Mouse (Mus musculus) forebrain, embryonic 16.5 days (tissue): ENCODE results near the gene Slc6a18. TPM values are rescaled to one million over a fixed set of nuclear protein-coding genes. Genes with fewer than 3 reads are reported as not detected.
A peak's percentile ranks its signal among the peaks of the same experiment; 100 is the strongest.

Experiments used
- ATAC-seq: fragments of 200-750 bp; cut with Nextera tagmentation; 2 replicates; pipeline ENCODE4 v1.8.0; 2017; ENCODE audit warnings: mild to moderate bottlenecking, moderate library complexity
- H3K27ac ChIP-seq: fragments of 300-500 bp; sonication (generic); 2 replicates; pipeline ENCODE4 v1.5.1; 2014; ENCODE audit warnings: low read length, control low read depth
- H3K27me3 ChIP-seq: fragments of 300-500 bp; sonication (generic); replicated peaks from 2 replicates; pipeline ENCODE4 v1.6.1; 2014; ENCODE audit warnings: low read length; ENCODE audit not compliant: control insufficient read depth, insufficient read depth
- H3K36me3 ChIP-seq: fragments of 300-500 bp; sonication (generic); 2 replicates; pipeline ENCODE4 v1.6.1; 2014; ENCODE audit not compliant: control insufficient read depth, insufficient read depth
- H3K4me1 ChIP-seq: fragments of 300-500 bp; sonication (generic); replicated peaks from 2 replicates; pipeline ENCODE4 v1.6.1; 2014; ENCODE audit warnings: low read length; ENCODE audit not compliant: control insufficient read depth, insufficient read depth
- H3K4me2 ChIP-seq: fragments of 300-500 bp; sonication (generic); 2 replicates; pipeline ENCODE4 v1.6.1; 2014; ENCODE audit warnings: mild to moderate bottlenecking, low read length, control low read depth
- H3K4me3 ChIP-seq: fragments of 300-500 bp; sonication (generic); replicated peaks from 2 replicates; pipeline ENCODE4 v1.5.1; 2014; ENCODE audit warnings: mild to moderate bottlenecking, low read length, control low read depth
- H3K9ac ChIP-seq: fragments of 300-500 bp; sonication (generic); replicated peaks from 2 replicates; pipeline ENCODE4 v1.6.1; 2014; ENCODE audit warnings: low read depth, low read length, control low read depth
- H3K9me3 ChIP-seq: fragments of 300-500 bp; sonication (generic); 2 replicates; pipeline ENCODE4 v1.6.1; 2016; ENCODE audit warnings: low read length; ENCODE audit not compliant: control insufficient read depth
- whole genome bisulfite sequencing: fragments of 180-500 bp; shearing (Covaris S2); extraction: QIAGEN DNeasy Blood & Tissue Kit; methylation state at CpG from one replicate; pipeline ENCODE4 v1.1.7; 2014; 5-methylcytosine and 5-hydroxymethylcytosine counted together
- polyA plus RNA-seq: library from polyadenylated mRNA; unstranded; fragments of >200 nt; fragmentation: Nextera tagmentation; extraction: Ambion mirVana; gene quantifications from 2 replicates; pipeline ENCODE4 v1.2.1, GENCODE M21; 2015

Gene Slc6a18
- not detected in 2 replicates for polyA plus RNA-seq

DNA sequence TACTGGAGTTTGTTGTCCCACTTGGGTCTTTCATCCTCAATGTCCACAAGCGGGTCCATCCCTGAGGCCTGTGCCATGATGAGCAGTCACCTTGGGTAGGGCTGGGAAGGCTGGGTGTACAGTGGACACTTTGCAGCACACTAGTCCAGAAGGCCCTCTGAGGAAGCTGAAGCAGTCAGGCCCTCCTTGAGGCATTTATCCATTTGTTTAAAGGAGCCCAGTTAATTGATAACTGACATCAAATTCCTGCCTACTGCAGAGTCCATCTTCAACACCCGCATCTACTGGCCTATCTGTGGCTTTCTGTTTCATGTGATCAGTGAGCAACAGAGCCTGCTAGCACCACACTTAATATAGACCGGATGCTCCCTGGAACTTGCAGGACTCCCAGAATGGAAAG is at the start of gene Slc6a18:
Slc6a18 (minus strand) TSS at position 171 of the 400 bp plus-strand sequence.
- no peak within 1 kb of the TSS for H3K27ac ChIP-seq
- H3K36me3 ChIP-seq = no peaks in the 10 kb centered on the region
- ATAC-seq = no peak
- H3K9me3 ChIP-seq = no peaks in the 10 kb centered on the region
- H3K4me3 ChIP-seq = no peak within 1 kb of the TSS
- WGBS = 89% methylated on average over 3 of the region's 3 CpGs
- H3K27me3 ChIP-seq = no peaks in the 10 kb centered on the region
- H3K4me1 ChIP-seq = no peaks in the 10 kb centered on the region
- no peak within 1 kb of the TSS for H3K9ac ChIP-seq
- H3K4me2 ChIP-seq = no peak within 1 kb of the TSS

GRCm38 (mm10) chr13:73725315-73725714 is 47.5 kb upstream of the Slc6a18 start:
- Histone ChIP-seq H3K4me1 (no peaks in the 10 kb centered on the region), H3K4me3 (no peak overlapping the region), H3K9ac (no peak overlapping the region), H3K27me3 (no peaks in the 10 kb centered on the region), H3K36me3 (no peaks in the 10 kb centered on the region), H3K27ac (no peak overlapping the region), H3K4me2 (no peak overlapping the region), H3K9me3 (no peaks in the 10 kb centered on the region)
- ATAC-seq = no peak
- 81% methylated on average over 5 of the region's 5 CpGs for WGBS

DNA sequence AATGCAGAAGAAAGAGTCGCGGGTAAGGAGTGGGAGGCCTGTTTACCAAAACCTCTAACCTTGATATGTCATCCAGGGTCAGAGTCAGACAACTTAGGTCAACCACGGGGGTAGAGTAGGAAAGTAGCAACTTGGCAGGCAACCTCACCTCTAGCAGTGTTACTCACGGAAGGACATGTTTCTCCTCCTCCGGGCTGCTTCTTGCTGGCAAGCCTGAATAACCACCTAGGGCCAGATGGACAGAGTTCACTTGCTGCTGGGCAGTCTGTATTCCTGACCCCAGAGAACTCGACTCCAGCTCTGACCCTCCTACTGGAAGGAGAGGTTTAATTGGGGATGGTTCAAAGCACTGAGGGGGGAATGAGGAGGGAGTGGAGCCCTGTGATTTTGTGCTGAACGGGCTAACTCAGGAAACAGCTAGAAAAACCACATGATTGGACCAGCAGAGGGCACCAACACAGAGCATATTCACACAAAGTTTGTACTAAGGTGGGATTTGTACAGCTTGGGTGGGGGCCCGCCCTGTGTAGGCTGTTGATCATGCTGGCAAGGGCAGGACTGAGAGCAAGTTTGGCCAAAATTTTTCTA is 45.4 kb upstream of the Slc6a18 start:
- Histone ChIP-seq H3K4me3 (no peak overlapping the region), H3K27me3 (no peaks in the 10 kb centered on the region), H3K4me1 (no peaks in the 10 kb centered on the region), H3K27ac (no peak overlapping the region), H3K9me3 (no peaks in the 10 kb centered on the region), H3K36me3 (no peaks in the 10 kb centered on the region), H3K4me2 (no peak overlapping the region), H3K9ac (no peak overlapping the region)
- ATAC-seq = peak; percentile 47; the same call in 1 of the 2 replicates
- WGBS = 40% methylated on average over 8 of the region's 8 CpGs

DNA sequence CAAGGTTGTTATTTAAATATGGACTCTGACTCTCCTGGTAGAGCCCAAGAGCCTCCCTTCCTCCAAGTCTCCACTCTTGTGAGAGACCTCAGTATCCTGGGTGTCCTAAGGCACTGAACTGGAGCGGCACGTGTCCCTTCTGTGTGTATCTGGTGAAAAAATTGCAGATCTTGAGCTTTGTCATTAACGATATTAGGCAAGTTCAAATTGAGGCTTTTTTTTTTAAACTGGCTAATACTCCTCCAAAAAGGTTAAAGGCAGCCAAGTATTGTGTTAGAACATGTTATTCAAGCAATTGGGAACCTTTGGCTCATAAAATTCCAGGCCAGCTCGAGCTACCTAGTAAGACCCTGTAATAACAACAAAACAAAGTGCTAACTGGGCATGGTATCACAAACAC is 42.4 kb upstream of the Slc6a18 start:
- no peaks in the 10 kb centered on the region for H3K9me3 ChIP-seq
- no peaks in the 10 kb centered on the region for H3K36me3 ChIP-seq
- no peak overlapping the region for H3K4me3 ChIP-seq
- H3K4me2 ChIP-seq = no peak overlapping the region
- H3K27me3 ChIP-seq = no peaks in the 10 kb centered on the region
- H3K4me1 ChIP-seq = no peaks in the 10 kb centered on the region
- no peak for ATAC-seq
- H3K9ac ChIP-seq = no peak overlapping the region
- WGBS = 83% methylated on average over 4 of the region's 4 CpGs
- H3K27ac ChIP-seq = no peak overlapping the region

DNA sequence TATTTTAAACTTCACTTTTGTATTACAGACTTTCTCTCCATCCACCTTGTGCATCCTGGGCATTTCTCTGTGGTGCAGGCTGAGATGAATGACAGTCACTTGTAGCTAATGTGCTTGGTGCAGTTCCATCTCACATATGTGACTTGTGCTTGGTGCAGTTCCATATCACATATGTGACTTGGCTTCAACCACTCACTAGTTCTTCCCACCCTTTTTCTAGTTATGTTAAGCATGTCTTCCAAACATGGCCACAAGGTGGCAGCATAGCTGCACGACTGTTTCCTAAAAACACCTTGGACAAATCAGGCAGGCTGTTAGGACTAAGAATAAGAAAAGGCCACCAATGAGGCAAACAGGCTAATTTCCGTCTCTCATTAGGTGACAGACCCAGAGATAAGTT is 40.4 kb upstream of the Slc6a18 start:
- 0% methylated on average over 2 of the region's 2 CpGs for WGBS

DNA sequence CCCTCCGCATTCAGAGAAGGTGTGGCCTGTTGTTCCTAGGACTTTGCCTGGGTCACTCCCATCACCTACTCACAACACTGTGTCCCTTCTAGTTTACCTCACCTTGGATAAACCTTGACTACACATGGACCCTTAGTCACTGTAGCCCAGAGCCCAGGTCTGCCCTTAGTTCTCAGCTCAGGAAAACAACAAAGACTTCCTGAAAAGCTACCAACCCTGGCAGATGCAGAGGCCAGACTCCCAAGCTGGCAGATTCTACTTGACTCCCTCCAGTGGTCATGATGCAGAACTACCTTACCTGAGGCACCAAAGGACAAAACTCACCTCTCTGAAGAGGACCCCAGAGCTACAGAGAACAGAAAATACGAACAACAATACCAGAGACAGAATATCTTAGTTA is 36.2 kb upstream of the Slc6a18 start:
- H3K4me3 ChIP-seq = no peak overlapping the region
- no peak overlapping the region for H3K27ac ChIP-seq
- no peaks in the 10 kb centered on the region for H3K4me1 ChIP-seq
- H3K9me3 ChIP-seq = no peaks in the 10 kb centered on the region
- no peak overlapping the region for H3K9ac ChIP-seq
- H3K27me3 ChIP-seq = no peaks in the 10 kb centered on the region
- no peaks in the 10 kb centered on the region for H3K36me3 ChIP-seq
- H3K4me2 ChIP-seq = no peak overlapping the region
- ATAC-seq = no peak
- 63% methylated on average over 2 of the region's 2 CpGs for WGBS

More for the DNA sequence above, 40.4 kb upstream of the Slc6a18 start:
- no peaks in the 10 kb centered on the region for H3K4me1 ChIP-seq
- H3K27me3 ChIP-seq = no peaks in the 10 kb centered on the region
- no peaks in the 10 kb centered on the region for H3K9me3 ChIP-seq
- peak; percentile 92 for ATAC-seq
- no peak overlapping the region for H3K27ac ChIP-seq
- H3K4me3 ChIP-seq = no peak overlapping the region
- no peaks in the 10 kb centered on the region for H3K36me3 ChIP-seq
- no peak overlapping the region for H3K9ac ChIP-seq
- H3K4me2 ChIP-seq = no peak overlapping the region

DNA sequence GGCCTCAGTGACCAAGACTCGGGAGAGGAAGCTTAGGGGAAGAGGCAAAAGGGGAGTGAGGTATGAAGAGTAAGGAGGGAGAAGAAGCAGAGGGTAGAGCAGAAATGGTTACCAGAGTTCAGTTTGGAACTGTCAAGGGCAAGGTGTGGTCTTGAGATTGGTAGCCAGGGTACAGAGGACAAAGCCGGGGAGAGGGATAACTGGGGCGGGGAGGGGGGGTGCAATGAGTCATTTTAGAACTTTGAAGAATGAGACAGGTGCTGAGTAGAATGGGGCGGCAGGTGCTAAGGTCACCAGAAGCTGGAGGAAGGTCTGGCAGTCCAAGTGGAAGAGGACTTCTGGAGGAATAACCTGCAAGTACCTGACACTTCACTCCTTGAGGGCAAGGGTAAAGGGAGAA is 35.4 kb upstream of the Slc6a18 start:
- ATAC-seq = no peak
- Histone ChIP-seq H3K4me2 (no peak overlapping the region), H3K9me3 (no peaks in the 10 kb centered on the region), H3K36me3 (no peaks in the 10 kb centered on the region), H3K27ac (no peak overlapping the region), H3K27me3 (no peaks in the 10 kb centered on the region), H3K9ac (no peak overlapping the region), H3K4me1 (no peaks in the 10 kb centered on the region), H3K4me3 (no peak overlapping the region)
- WGBS = 82% methylated on average over 4 of the region's 4 CpGs

DNA sequence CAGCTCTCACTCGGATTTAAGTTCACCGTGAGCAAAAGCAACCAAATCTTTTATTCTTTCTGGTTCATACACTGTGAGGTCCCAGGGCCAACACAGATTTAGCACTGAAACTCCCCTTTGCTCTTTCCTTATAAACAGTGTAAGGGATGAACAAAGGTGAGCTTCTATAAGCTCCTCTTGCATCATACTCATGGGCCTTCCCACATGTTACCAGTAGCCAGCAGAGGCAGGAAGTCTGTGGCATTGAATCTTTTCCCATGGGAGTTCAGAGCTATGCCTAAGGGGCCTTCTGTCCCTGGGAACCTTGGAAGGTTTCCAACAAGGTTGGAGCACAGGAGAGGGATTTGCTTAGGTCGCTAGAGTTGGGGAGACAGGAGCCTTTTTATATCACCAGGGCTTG is 34.4 kb upstream of the Slc6a18 start:
- Histone ChIP-seq H3K27ac (no peak overlapping the region), H3K4me3 (no peak overlapping the region), H3K27me3 (no peaks in the 10 kb centered on the region), H3K4me2 (no peak overlapping the region), H3K9ac (no peak overlapping the region), H3K4me1 (no peaks in the 10 kb centered on the region), H3K9me3 (no peaks in the 10 kb centered on the region), H3K36me3 (no peaks in the 10 kb centered on the region)
- 66% methylated on average over 3 of the region's 3 CpGs for WGBS
- no peak for ATAC-seq

DNA sequence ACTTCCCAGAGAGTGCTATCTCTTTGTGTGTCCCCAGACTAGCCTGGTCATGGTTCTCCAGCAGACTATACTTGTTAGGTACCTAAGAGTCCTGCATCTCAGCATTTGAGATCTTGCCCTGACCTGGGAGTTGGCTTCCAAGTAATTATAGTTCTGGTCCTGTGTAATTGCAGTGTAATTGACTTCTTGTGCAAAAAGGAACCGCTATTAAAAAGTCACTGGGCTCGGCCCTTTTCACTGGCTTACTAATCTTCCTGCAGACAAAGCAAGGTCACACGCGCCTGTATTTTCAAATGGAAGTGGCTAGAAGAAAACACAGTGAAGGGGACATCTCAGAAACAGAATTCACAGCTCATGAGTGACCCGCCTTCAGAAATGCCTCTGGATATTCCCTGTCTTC is 34.0 kb upstream of the Slc6a18 start:
- Histone ChIP-seq H3K27me3 (no peaks in the 10 kb centered on the region), H3K9ac (no peak overlapping the region), H3K4me3 (no peak overlapping the region), H3K9me3 (no peaks in the 10 kb centered on the region), H3K36me3 (no peaks in the 10 kb centered on the region), H3K27ac (no peak overlapping the region), H3K4me2 (no peak overlapping the region), H3K4me1 (no peaks in the 10 kb centered on the region)
- no peak for ATAC-seq
- 83% methylated on average over 5 of the region's 5 CpGs for WGBS

DNA sequence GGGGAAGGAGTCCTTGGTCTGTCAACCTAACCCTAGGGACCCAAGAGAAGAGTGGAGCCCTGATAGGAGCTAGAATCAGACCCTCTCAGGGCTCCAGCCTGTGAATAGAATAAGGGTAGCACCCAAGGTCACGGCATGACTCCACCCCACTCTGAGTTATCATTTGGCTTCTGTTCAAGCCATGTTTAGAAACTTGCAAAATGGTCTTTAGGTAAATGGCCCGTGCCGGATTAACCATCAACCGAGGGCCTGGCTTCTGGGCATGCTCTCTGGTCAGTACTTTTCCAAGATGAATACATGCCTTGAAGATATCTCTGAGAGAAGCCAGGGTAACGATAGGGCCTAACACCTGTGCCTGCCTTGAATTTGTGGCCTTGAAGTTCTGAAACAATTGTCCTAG is 33.4 kb upstream of the Slc6a18 start:
- WGBS = 94% methylated on average over 5 of the region's 5 CpGs
- Histone ChIP-seq H3K9me3 (no peaks in the 10 kb centered on the region), H3K4me2 (no peak overlapping the region), H3K4me3 (no peak overlapping the region), H3K36me3 (no peaks in the 10 kb centered on the region), H3K4me1 (no peaks in the 10 kb centered on the region), H3K27me3 (no peaks in the 10 kb centered on the region), H3K9ac (no peak overlapping the region), H3K27ac (no peak overlapping the region)
- ATAC-seq = no peak
